Mouse (Mus musculus): ENCODE data around the gene Zfp536. TPM values are rescaled to one million over a fixed set of nuclear protein-coding genes. Genes with fewer than 3 reads are reported as not detected.

Gene Zfp536
- polyA plus RNA-seq (2011; ENCODE audit: insufficient read depth, insufficient read length, low replicate concordance, missing spikeins), result not detected in 2 replicates

DNA sequence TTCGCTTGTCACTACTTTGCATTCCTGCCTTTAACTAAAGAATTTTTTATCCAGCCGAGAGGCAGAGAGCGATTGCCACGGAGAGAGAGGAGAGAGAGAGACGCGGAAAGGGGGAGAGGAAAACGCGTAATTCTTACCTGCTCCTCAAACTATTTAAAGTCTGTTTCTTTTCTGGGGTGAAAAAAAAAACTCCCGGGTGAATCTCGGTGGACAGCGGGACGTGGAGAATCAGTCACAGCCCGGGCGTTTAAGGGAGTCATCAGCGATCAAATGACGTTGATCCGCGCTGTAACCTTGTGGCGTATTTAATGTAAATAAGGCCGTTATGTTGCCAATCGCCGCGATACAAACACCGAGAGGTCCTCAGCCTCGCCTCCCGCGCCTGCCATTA lies at the start of gene Zfp536:
Zfp536 (minus strand) TSS at position 330 of the 391 bp plus-strand sequence.
- no peak within 1 kb of the TSS for H3K27ac ChIP-seq (ENCODE audit: control insufficient read depth, insufficient read depth, low read depth, low read length, poor library complexity)
- no peaks in the 10 kb centered on the region for H3K4me1 ChIP-seq (ENCODE audit: control insufficient read depth, insufficient read depth, low read length)
- H3K4me3 ChIP-seq (replicated peaks; ENCODE audit: control insufficient read depth, low read depth, low read length), result no peak within 1 kb of the TSS
- 2% methylated on average over 27 of the region's 27 CpGs for WGBS
- TF ChIP-seq CTCF (IDR thresholded peaks at IDR 0.05; ENCODE audit: control insufficient read depth, insufficient read depth, low read length) (no peak), POLR2A (IDR thresholded peaks at IDR 0.05; ENCODE audit: borderline replicate concordance, control insufficient read depth, low read depth, low read length) (no peak)

DNA sequence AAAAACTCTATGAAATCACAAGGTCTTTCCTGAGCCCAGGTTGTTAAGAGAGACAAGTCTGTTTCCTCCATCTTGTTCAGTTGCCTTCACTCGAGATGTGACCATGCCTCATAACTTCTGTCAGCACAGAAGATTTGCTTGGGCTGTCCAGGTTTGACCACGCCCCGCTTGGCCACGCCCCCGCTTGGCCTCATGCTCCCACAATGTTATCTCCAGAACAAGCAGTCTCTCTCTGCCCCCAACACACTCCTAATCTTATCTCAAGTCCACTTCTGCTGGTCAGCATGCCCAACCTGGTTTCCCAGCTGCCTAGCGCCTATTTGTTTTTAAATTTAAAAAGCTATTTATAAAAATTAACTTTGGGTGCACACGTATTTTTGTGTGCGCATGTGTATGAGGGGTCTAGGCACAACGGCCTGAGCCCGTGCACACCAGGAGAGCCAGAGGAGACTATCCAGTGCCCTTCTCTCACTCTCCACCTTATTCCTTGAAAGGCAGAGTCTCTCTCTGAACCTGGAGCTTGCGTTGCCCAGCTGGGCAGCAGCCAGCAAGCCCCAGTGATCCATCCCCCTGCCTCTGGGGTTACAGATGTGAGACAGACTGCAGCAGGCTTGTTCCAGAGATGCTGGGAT lies 47.3 kb upstream of the Zfp536 start:
- 72% methylated on average over 11 of the region's 11 CpGs for WGBS
- Histone ChIP-seq H3K4me3 (replicated peaks; ENCODE audit: control insufficient read depth, low read depth, low read length) (no peak overlapping the region), H3K4me1 (ENCODE audit: control insufficient read depth, insufficient read depth, low read length) (no peaks in the 10 kb centered on the region), H3K27ac (ENCODE audit: control insufficient read depth, insufficient read depth, low read depth, low read length, poor library complexity) (no peak overlapping the region)
- no peak for TF ChIP-seq POLR2A (IDR thresholded peaks at IDR 0.05; ENCODE audit: borderline replicate concordance, control insufficient read depth, low read depth, low read length)
- no peak for TF ChIP-seq CTCF (IDR thresholded peaks at IDR 0.05; ENCODE audit: control insufficient read depth, insufficient read depth, low read length)

DNA sequence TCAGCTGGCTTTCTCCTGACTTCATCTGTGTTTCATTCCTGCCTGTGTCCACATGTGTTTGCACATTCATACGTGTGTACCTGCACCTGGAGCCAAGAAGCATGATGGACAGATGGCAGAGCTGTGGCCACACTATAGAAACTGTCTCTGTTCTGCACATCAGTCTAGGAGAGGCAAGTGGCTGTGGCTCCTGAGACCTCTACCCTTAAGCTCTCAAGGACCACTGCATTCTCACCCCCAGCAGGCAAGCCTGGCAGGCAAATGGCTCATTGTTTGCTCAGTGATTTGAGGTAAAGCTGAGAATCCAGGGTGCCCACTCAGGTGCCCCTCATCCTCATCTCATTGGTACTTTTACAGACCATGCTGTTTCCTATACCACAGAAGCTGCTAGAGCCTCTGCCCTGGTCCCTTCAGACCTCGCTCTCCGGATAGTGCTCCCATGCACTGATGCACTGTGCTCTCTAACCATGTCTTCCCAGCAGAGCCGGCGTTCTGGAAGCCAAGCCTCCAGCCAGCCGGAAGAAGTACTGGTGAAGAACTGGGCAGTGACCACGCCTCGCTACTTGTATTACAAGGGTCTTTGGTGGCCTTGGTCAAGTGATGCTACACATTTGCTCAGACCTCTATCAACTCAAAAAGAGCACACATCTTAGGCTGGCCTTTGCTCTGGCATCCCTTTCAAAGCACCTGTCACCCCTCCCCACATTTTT lies 45.3 kb upstream of the Zfp536 start:
- TF ChIP-seq POLR2A (IDR thresholded peaks at IDR 0.05; ENCODE audit: borderline replicate concordance, control insufficient read depth, low read depth, low read length) (no peak), CTCF (IDR thresholded peaks at IDR 0.05; ENCODE audit: control insufficient read depth, insufficient read depth, low read length) (no peak)
- Histone ChIP-seq H3K4me3 (replicated peaks; ENCODE audit: control insufficient read depth, low read depth, low read length) (no peak overlapping the region), H3K27ac (ENCODE audit: control insufficient read depth, insufficient read depth, low read depth, low read length, poor library complexity) (no peak overlapping the region), H3K4me1 (ENCODE audit: control insufficient read depth, insufficient read depth, low read length) (no peaks in the 10 kb centered on the region)
- WGBS, result 75% methylated on average over 8 of the region's 8 CpGs

DNA sequence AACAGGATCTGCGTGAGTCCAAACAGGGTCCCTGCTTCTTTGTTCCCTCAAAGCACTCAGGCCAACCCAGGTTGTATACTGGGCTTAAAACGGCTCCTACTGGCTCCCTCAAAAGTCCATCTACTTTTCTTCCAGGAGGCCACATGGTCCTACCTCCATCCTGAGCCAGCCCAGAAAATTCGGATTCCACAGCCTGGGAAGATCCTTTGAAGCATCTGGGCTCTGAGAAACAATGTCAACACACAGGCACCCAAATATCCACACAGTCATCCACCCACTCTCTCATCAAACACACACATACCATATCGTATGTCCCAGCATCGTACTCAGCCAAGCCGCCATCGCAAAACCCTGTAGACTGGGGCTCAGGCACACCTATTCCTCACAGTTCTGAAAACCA lies 43.5 kb upstream of the Zfp536 start:
- H3K4me3 ChIP-seq (replicated peaks; ENCODE audit: control insufficient read depth, low read depth, low read length), result no peak overlapping the region
- H3K27ac ChIP-seq (ENCODE audit: control insufficient read depth, insufficient read depth, low read depth, low read length, poor library complexity), result no peak overlapping the region
- no peaks in the 10 kb centered on the region for H3K4me1 ChIP-seq (ENCODE audit: control insufficient read depth, insufficient read depth, low read length)
- WGBS, result 74% methylated on average over 7 of the region's 7 CpGs
- no peak for TF ChIP-seq POLR2A (IDR thresholded peaks at IDR 0.05; ENCODE audit: borderline replicate concordance, control insufficient read depth, low read depth, low read length)
- no peak for TF ChIP-seq CTCF (IDR thresholded peaks at IDR 0.05; ENCODE audit: control insufficient read depth, insufficient read depth, low read length)

DNA sequence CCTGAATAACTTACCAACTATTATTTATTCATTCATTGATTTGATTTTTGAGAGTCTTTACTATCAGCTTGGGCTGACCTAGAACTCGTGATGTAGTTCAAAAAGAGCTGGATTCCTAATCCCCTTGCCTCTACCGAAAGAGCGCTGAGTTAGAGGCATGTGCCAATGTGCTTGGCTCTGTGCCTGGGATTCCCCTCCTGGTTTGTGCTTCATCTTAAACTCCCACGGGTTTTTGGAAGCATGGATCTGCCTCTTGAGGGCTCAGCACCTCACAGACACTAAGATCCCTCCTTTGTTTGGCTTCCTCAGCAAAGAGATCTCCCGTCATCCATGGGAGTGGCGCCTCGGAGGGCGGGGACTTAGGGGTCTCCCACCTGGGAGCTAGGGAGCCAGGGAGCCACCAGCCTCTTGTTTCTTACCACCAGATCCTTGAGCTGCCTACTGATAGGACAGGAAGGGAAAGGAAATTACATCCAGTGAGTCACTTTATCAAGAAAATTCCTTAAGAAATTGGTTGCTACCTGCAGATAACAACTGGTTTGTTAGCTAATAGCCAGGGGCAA lies 41.5 kb upstream of the Zfp536 start:
- no peaks in the 10 kb centered on the region for H3K4me1 ChIP-seq (ENCODE audit: control insufficient read depth, insufficient read depth, low read length)
- no peak overlapping the region for H3K4me3 ChIP-seq (replicated peaks; ENCODE audit: control insufficient read depth, low read depth, low read length)
- 69% methylated on average over 8 of the region's 8 CpGs for WGBS
- TF ChIP-seq POLR2A (IDR thresholded peaks at IDR 0.05; ENCODE audit: borderline replicate concordance, control insufficient read depth, low read depth, low read length) (no peak), CTCF (IDR thresholded peaks at IDR 0.05; ENCODE audit: control insufficient read depth, insufficient read depth, low read length) (no peak)
- no peak overlapping the region for H3K27ac ChIP-seq (ENCODE audit: control insufficient read depth, insufficient read depth, low read depth, low read length, poor library complexity)

DNA sequence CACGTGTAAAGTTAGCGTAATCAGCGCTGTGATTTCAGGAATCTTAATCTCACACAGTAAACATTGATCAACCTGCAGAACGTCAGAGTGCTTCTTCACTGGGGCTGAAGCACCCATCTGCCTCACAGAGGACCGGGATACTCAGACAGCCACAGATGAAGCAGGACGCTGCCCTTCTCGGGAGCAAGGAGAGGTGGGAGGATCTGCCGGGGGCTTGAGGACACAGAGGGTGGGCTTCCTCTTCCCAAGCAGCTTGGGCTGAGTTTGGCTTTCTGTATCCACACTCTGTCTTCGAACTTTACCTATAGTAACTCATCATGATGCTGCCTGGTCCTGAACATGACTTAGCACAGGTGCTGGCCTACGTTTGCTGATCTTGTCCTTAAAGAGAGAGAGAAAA lies 40.2 kb upstream of the Zfp536 start:
- Histone ChIP-seq H3K27ac (ENCODE audit: control insufficient read depth, insufficient read depth, low read depth, low read length, poor library complexity) (no peak overlapping the region), H3K4me1 (ENCODE audit: control insufficient read depth, insufficient read depth, low read length) (no peaks in the 10 kb centered on the region), H3K4me3 (replicated peaks; ENCODE audit: control insufficient read depth, low read depth, low read length) (no peak overlapping the region)
- 77% methylated on average over 10 of the region's 10 CpGs for WGBS
- TF ChIP-seq POLR2A (IDR thresholded peaks at IDR 0.05; ENCODE audit: borderline replicate concordance, control insufficient read depth, low read depth, low read length) (no peak), CTCF (IDR thresholded peaks at IDR 0.05; ENCODE audit: control insufficient read depth, insufficient read depth, low read length) (no peak)

DNA sequence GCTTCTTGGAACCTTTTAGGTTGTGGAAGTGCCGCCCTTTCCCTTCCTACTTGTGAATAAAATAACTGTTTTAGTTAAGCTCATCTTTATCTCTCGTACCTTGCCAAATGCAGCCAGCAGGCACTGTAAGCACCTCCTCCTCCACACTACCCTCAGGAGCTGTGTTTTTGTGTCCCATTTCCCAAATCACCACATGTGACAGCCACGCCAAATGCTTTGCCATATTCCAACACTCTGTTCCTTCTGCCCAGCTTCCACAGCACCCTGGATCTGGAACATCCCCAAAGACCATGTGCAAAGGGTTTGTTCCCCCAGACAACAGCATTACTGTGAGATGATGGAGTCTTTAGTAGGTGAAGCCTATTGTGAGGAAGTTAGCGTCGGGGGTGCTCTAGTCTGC lies 36.5 kb upstream of the Zfp536 start:
- Histone ChIP-seq H3K4me1 (ENCODE audit: control insufficient read depth, insufficient read depth, low read length) (no peaks in the 10 kb centered on the region), H3K27ac (ENCODE audit: control insufficient read depth, insufficient read depth, low read depth, low read length, poor library complexity) (no peak overlapping the region), H3K4me3 (replicated peaks; ENCODE audit: control insufficient read depth, low read depth, low read length) (no peak overlapping the region)
- no peak for TF ChIP-seq CTCF (IDR thresholded peaks at IDR 0.05; ENCODE audit: control insufficient read depth, insufficient read depth, low read length)
- no peak for TF ChIP-seq POLR2A (IDR thresholded peaks at IDR 0.05; ENCODE audit: borderline replicate concordance, control insufficient read depth, low read depth, low read length)
- WGBS, result 79% methylated on average over 5 of the region's 5 CpGs

DNA sequence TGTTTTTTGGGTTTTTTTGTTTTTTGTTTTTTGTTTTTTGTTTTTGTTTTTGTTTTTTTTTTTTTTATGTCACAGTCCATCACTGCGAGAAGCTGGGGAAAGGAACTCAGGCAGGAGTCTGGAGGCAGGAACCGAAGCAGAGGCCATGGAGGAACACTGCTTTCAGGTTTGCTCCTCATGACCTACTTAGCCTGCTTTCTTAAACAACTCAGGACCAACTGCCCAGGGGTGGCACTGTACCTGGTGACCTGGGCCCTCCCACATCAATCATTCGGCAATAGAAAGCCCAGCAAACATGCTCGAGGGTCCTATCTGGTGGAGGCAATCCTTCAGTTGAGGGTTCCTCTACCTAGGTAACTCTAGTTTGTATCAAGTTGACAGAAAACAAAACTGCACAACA lies 35.6 kb upstream of the Zfp536 start:
- no peak overlapping the region for H3K27ac ChIP-seq (ENCODE audit: control insufficient read depth, insufficient read depth, low read depth, low read length, poor library complexity)
- TF ChIP-seq CTCF (IDR thresholded peaks at IDR 0.05; ENCODE audit: control insufficient read depth, insufficient read depth, low read length) (no peak), POLR2A (IDR thresholded peaks at IDR 0.05; ENCODE audit: borderline replicate concordance, control insufficient read depth, low read depth, low read length) (no peak)
- 76% methylated on average over 4 of the region's 4 CpGs for WGBS
- no peaks in the 10 kb centered on the region for H3K4me1 ChIP-seq (ENCODE audit: control insufficient read depth, insufficient read depth, low read length)
- no peak overlapping the region for H3K4me3 ChIP-seq (replicated peaks; ENCODE audit: control insufficient read depth, low read depth, low read length)
